Mouse (Mus musculus) cerebellum, postnatal 14 days (tissue): ENCODE data around the gene Tmem184b.

Source experiments
- DNase-seq, 2 experiments: peaks; one replicate each; pipeline ENCODE4 v3.0.0; 2021; ENCODE audit warnings: mixed read lengths in 2 of 2

The Tmem184b gene

GRCm38 (mm10) chr15:79364120-79364519, 39.2 kb downstream of the Tmem184b start:
- DNase-seq, result no peak

GRCm38 (mm10) chr15:79361023-79361422, 42.3 kb downstream of the Tmem184b start:
- DNase-seq, result no peak

- no peak for DNase-seq
These were observed 43.0 kb downstream of the Tmem184b start for GRCm38 (mm10) chr15:79360371-79360770.

GRCm38 (mm10) chr15:79359954-79360353, 43.4 kb downstream of the Tmem184b start:
- no peak for DNase-seq

- DNase-seq, result no peak
These were observed 45.2 kb downstream of the Tmem184b start for GRCm38 (mm10) chr15:79357974-79358690.

GRCm38 (mm10) chr15:79357036-79357911, 46.1 kb downstream of the Tmem184b start:
- peak; percentile 49 to 59 for DNase-seq

GRCm38 (mm10) chr15:79356481-79356880, 46.9 kb downstream of the Tmem184b start:
- no peak for DNase-seq

GRCm38 (mm10) chr15:79354619-79355018, 48.8 kb downstream of the Tmem184b start:
- DNase-seq, result no peak

GRCm38 (mm10) chr15:79353690-79354305, 49.6 kb downstream of the Tmem184b start:
- no peak for DNase-seq

GRCm38 (mm10) chr15:79352479-79352878, 50.9 kb downstream of the Tmem184b start:
- DNase-seq, result no peak

GRCm38 (mm10) chr15:79351331-79351767, 52.0 kb downstream of the Tmem184b start:
- DNase-seq, result no peak

- no peak for DNase-seq
These were observed 52.5 kb downstream of the Tmem184b start for GRCm38 (mm10) chr15:79350866-79351265.

GRCm38 (mm10) chr15:79348651-79349050, 54.7 kb downstream of the Tmem184b start:
- DNase-seq, result no peak

GRCm38 (mm10) chr15:79347845-79348506, 55.4 kb downstream of the Tmem184b start:
- peak; percentile 66 to 76 for DNase-seq

- DNase-seq, result peak; percentile 92
These were observed 56.1 kb downstream of the Tmem184b start for GRCm38 (mm10) chr15:79347165-79347844.

- DNase-seq, result no peak
These were observed 57.1 kb downstream of the Tmem184b start, which contains the start of gene Maff for GRCm38 (mm10) chr15:79346051-79346793. Gene Maff, plus strand, starts transcription at chr15:79346621.

GRCm38 (mm10) chr15:79344627-79345026, 58.7 kb downstream of the Tmem184b start:
- DNase-seq, result no peak

- DNase-seq, result no peak
These were observed 60.6 kb downstream of the Tmem184b start for GRCm38 (mm10) chr15:79342641-79343337.

- DNase-seq, result no peak
These were observed 64.4 kb downstream of the Tmem184b start for GRCm38 (mm10) chr15:79338978-79339377.

GRCm38 (mm10) chr15:79335061-79335655, 68.2 kb downstream of the Tmem184b start:
- DNase-seq, result peak in 1 of 2 experiments; percentile 18
